In genomic region chr8:4497610-4498009, GRCm38 (mm10) we compare ENCODE assay signal across 27 mouse cellular contexts. TPM values are rescaled to one million over a fixed set of nuclear protein-coding genes. Genes with fewer than 3 reads are reported as not detected.
"Had no signal": no experiment of that assay in that cellular context is flagged by ENCODE, and none has a peak within 500 bp of the region (broad histone marks: within the 10 kb centered on the region; RNA-seq: fewer than 3 reads in every experiment).

No protein-coding gene starts in this region.

- ATAC-seq: forebrain, embryonic 13.5 days; forebrain, embryonic 14.5 days; forebrain, embryonic 15.5 days; forebrain, embryonic 16.5 days; forebrain, postnatal 0 days had no signal

- DNase-seq: cerebellum, adult 9-10 months; cerebellum, adult 9-11 months; cerebellum, postnatal 10 days; cerebellum, postnatal 14 days; cerebellum, postnatal 25 days; cerebellum, postnatal 36 days; embryo, embryonic 11 days; forebrain, postnatal 0 days; gastrocnemius, adult 2 months; gastrocnemius, postnatal 10 days; gastrocnemius, postnatal 14 days; gastrocnemius, postnatal 25 days; gastrocnemius, postnatal 36 days; heart, adult 11 months; heart, adult 18-20 months; heart, adult 2 months had no signal

- H3K4me2 ChIP-seq: embryonic facial prominence, embryonic 12.5 days; embryonic facial prominence, embryonic 13.5 days; embryonic facial prominence, embryonic 15.5 days; forebrain, embryonic 12.5 days; forebrain, embryonic 13.5 days; forebrain, embryonic 15.5 days had no signal

- H3K27ac ChIP-seq: embryonic facial prominence, embryonic 10.5 days; embryonic facial prominence, embryonic 12.5 days; embryonic facial prominence, embryonic 13.5 days; embryonic facial prominence, embryonic 15.5 days; forebrain, embryonic 10.5 days; forebrain, embryonic 12.5 days; forebrain, embryonic 13.5 days; forebrain, embryonic 15.5 days; gastrocnemius, adult 2 months; heart, adult 2 months had no signal

- H3K27me3 ChIP-seq: embryonic facial prominence, embryonic 12.5 days; embryonic facial prominence, embryonic 13.5 days; embryonic facial prominence, embryonic 15.5 days; forebrain, embryonic 12.5 days; forebrain, embryonic 13.5 days; forebrain, embryonic 15.5 days had no signal

- H3K9ac ChIP-seq: embryonic facial prominence, embryonic 12.5 days; embryonic facial prominence, embryonic 13.5 days; embryonic facial prominence, embryonic 15.5 days; forebrain, embryonic 12.5 days; forebrain, embryonic 13.5 days; forebrain, embryonic 15.5 days; forebrain, postnatal 0 days had no signal

- H3K36me3 ChIP-seq: embryonic facial prominence, embryonic 12.5 days; embryonic facial prominence, embryonic 13.5 days; embryonic facial prominence, embryonic 15.5 days; forebrain, embryonic 15.5 days had no signal

- H3K4me3 ChIP-seq: embryonic facial prominence, embryonic 10.5 days; embryonic facial prominence, embryonic 12.5 days; embryonic facial prominence, embryonic 13.5 days; embryonic facial prominence, embryonic 15.5 days; erythroblast, embryonic 14.5 days; forebrain, embryonic 10.5 days; forebrain, embryonic 12.5 days; forebrain, embryonic 13.5 days; forebrain, embryonic 15.5 days; gastrocnemius, adult 2 months; heart, adult 2 months had no signal

- H3K9me3 ChIP-seq: embryonic facial prominence, embryonic 10.5 days; embryonic facial prominence, embryonic 12.5 days; embryonic facial prominence, embryonic 13.5 days; embryonic facial prominence, embryonic 15.5 days; forebrain, embryonic 10.5 days; forebrain, embryonic 12.5 days; forebrain, embryonic 13.5 days; forebrain, embryonic 15.5 days had no signal

RNA-seq across cellular contexts. Expression of gene Cers4, which starts 4.8 kb away (rescaled TPM):
- polyA plus RNA-seq: erythroblast, embryonic 14.5 days had no signal
